Mouse (Mus musculus): Measurements from ENCODE around the gene Pold3. TPM values are rescaled to one million over a fixed set of nuclear protein-coding genes. Genes with fewer than 3 reads are reported as not detected.
A peak's percentile ranks its signal among the peaks of the same experiment; 100 is the strongest.

Gene Pold3
- total RNA-seq (2014; fragmentation: Nextera tagmentation): 91.8 and 97.7 TPM in 2 replicates
- 132 and 140 TPM in 2 replicates for total RNA-seq (2017)

GRCm38 (mm10) chr7:100121376-100121789 lies at the start of gene Pold3:
Gene Pold3 (minus strand): TSS chr7:100121565.
- peak; percentile 91 for ATAC-seq (replicated peaks; ENCODE audit: poor library complexity, severe bottlenecking)

- no peak for ATAC-seq (replicated peaks; ENCODE audit: poor library complexity, severe bottlenecking)
Observed at GRCm38 (mm10) chr7:100170756-100171155, 49.4 kb upstream of the Pold3 start.

GRCm38 (mm10) chr7:100168654-100169053 lies 47.3 kb upstream of the Pold3 start:
- ATAC-seq (replicated peaks; ENCODE audit: poor library complexity, severe bottlenecking): no peak

- no peak for ATAC-seq (replicated peaks; ENCODE audit: poor library complexity, severe bottlenecking)
Observed at GRCm38 (mm10) chr7:100163506-100163905, 42.1 kb upstream of the Pold3 start.

- ATAC-seq (replicated peaks; ENCODE audit: poor library complexity, severe bottlenecking): no peak
Observed at GRCm38 (mm10) chr7:100160006-100160405, 38.6 kb upstream of the Pold3 start.

- ATAC-seq (replicated peaks; ENCODE audit: poor library complexity, severe bottlenecking): peak; percentile 86
Observed at GRCm38 (mm10) chr7:100159105-100159841, 37.9 kb upstream of the Pold3 start, which contains the start of gene Lipt2. Gene Lipt2 (plus strand): TSS chr7:100159277.

- ATAC-seq (replicated peaks; ENCODE audit: poor library complexity, severe bottlenecking): peak; percentile 54
Observed at GRCm38 (mm10) chr7:100157669-100158068, 36.3 kb upstream of the Pold3 start.

- ATAC-seq (replicated peaks; ENCODE audit: poor library complexity, severe bottlenecking): no peak
Observed at GRCm38 (mm10) chr7:100150626-100151025, 29.3 kb upstream of the Pold3 start.

GRCm38 (mm10) chr7:100150086-100150485 lies 28.7 kb upstream of the Pold3 start:
- no peak; the same call in 1 of the 2 replicates for ATAC-seq (replicated peaks; ENCODE audit: poor library complexity, severe bottlenecking)

GRCm38 (mm10) chr7:100148586-100148985 lies 27.2 kb upstream of the Pold3 start:
- no peak for ATAC-seq (replicated peaks; ENCODE audit: poor library complexity, severe bottlenecking)

GRCm38 (mm10) chr7:100140591-100140990 lies 19.2 kb upstream of the Pold3 start:
- peak; percentile 72 for ATAC-seq (replicated peaks; ENCODE audit: poor library complexity, severe bottlenecking)

- ATAC-seq (replicated peaks; ENCODE audit: poor library complexity, severe bottlenecking): no peak
Observed at GRCm38 (mm10) chr7:100138075-100138474, 16.7 kb upstream of the Pold3 start.

GRCm38 (mm10) chr7:100137038-100137437 lies 15.7 kb upstream of the Pold3 start:
- no peak; the same call in 1 of the 2 replicates for ATAC-seq (replicated peaks; ENCODE audit: poor library complexity, severe bottlenecking)

- ATAC-seq (replicated peaks; ENCODE audit: poor library complexity, severe bottlenecking): no peak
Observed at GRCm38 (mm10) chr7:100132379-100132778, 11.0 kb upstream of the Pold3 start.

- ATAC-seq (replicated peaks; ENCODE audit: poor library complexity, severe bottlenecking): no peak
Observed at GRCm38 (mm10) chr7:100130592-100130991, 9.2 kb upstream of the Pold3 start.

- peak; percentile 66 for ATAC-seq (replicated peaks; ENCODE audit: poor library complexity, severe bottlenecking)
Observed at GRCm38 (mm10) chr7:100128262-100129041, 7.1 kb upstream of the Pold3 start.

- ATAC-seq (replicated peaks; ENCODE audit: poor library complexity, severe bottlenecking): no peak
Observed at GRCm38 (mm10) chr7:100126514-100126913, 5.1 kb upstream of the Pold3 start.

- ATAC-seq (replicated peaks; ENCODE audit: poor library complexity, severe bottlenecking): no peak
Observed at GRCm38 (mm10) chr7:100125166-100125565, 3.8 kb upstream of the Pold3 start.

GRCm38 (mm10) chr7:100124211-100124610 lies 2.8 kb upstream of the Pold3 start:
- no peak for ATAC-seq (replicated peaks; ENCODE audit: poor library complexity, severe bottlenecking)

- ATAC-seq (replicated peaks; ENCODE audit: poor library complexity, severe bottlenecking): peak; percentile 43
Observed at GRCm38 (mm10) chr7:100123486-100123885, 2.1 kb upstream of the Pold3 start.

GRCm38 (mm10) chr7:100120791-100121261 lies 539 bp downstream of the Pold3 start:
- peak; percentile 57 for ATAC-seq (replicated peaks; ENCODE audit: poor library complexity, severe bottlenecking)
